Mouse (Mus musculus): ENCODE measurements around the gene Ppm1d. TPM values are rescaled to one million over a fixed set of nuclear protein-coding genes. Genes with fewer than 3 reads are reported as not detected.

Ppm1d gene
- 18.5 and 31.6 TPM in 2 replicates for total RNA-seq (2014; rRNA removed)
- 16.3 and 16.6 TPM in 2 replicates for polyA plus RNA-seq (2015; fragmentation: Nextera tagmentation; extraction: Ambion mirVana)

DNA sequence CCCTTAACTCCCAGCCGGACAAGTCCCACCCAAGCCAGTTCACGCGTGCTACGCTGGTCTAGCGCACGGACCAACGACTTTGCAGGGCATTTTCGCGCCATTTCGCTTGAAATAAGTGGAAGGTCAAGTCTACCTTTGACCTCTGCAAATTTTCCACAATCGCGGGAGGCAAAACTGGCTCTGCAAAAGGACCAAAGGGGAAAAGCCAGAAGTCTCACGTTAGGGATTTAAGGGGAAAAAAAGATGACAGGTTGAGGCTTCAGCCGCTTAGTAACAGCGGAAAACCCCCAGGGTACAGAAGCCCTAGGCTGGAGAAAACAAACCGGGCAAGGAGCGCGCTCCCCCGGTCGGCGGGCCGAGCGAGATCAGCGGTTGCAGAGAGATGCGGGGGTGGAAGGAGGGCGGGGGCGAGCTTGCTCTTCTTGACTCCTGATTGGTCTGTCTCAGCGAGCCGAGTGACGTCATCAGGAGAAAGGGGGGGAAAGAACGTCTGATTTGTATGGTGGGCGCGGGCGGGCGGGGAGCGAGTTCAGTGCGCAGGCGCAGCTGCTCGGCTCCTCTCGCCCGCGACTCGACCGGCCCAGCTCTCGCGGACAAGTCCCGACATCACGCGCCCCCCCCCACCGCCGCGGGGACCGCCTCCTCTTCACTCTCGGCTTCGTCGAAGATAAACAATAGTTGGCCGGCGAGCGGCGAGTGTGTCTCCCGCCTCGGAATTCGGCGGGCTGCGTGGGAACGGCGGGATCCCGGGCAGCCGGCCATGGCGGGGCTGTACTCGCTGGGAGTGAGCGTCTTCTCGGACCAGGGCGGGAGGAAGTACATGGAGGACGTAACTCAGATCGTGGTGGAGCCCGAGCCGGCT lies at the start of gene Ppm1d:
Gene Ppm1d, plus strand, starts transcription at position 532 of the 862 bp plus-strand sequence.
- TF ChIP-seq CTCF (IDR thresholded peaks at IDR 0.05; ENCODE audit: low read depth), result peak; percentile 25
- peak within 1 kb of the TSS; percentile 92 for H3K4me3 ChIP-seq (ENCODE audit: low read depth, low read length)
- ATAC-seq, result peak; percentile 92
- H3K27me3 ChIP-seq (ENCODE audit: insufficient read depth, low read length), result no peaks in the 10 kb centered on the region
- H3K4me1 ChIP-seq (ENCODE audit: insufficient read depth), result peaks cover 17% of the 10 kb centered on the region; the same call in 1 of the 2 replicates
- DNase-seq, result peak; percentile 99
- H3K9me3 ChIP-seq (ENCODE audit: low read length), result no peaks in the 10 kb centered on the region
- H3K36me3 ChIP-seq (ENCODE audit: insufficient read depth), result no peaks in the 10 kb centered on the region
- peak within 1 kb of the TSS; percentile 95 for H3K4me2 ChIP-seq (ENCODE audit: low read depth)
- WGBS, result 2% methylated on average over 65 of the region's 78 CpGs
- peak within 1 kb of the TSS; percentile 88 for H3K9ac ChIP-seq
- peak within 1 kb of the TSS; percentile 88 for H3K27ac ChIP-seq (ENCODE audit: low read depth, low read length)

DNA sequence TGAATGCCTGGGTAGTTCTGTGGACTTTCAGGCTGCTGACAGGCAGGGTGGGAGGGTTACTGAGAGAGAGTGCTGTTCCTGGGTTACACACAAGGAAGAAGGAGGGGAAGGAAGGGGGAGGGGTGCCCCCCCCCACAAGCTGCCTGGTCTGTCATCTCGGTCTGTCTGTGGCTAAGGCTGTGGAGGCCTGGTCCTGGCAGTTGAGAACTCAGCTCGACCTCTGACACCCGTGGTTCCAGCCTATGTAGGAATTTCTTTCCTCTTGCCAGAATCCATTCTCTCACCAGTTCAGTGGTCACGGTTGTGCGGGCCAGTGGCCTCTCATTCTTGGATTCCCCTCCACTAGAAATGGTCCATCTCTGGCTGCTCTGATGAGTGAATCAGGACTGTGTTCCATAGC lies 46.4 kb upstream of the Ppm1d start:
- DNase-seq, result no peak
- H3K27me3 ChIP-seq (ENCODE audit: insufficient read depth, low read length), result no peaks in the 10 kb centered on the region
- no peaks in the 10 kb centered on the region for H3K9me3 ChIP-seq (ENCODE audit: low read length)
- H3K4me3 ChIP-seq (ENCODE audit: low read depth, low read length), result no peak overlapping the region
- H3K27ac ChIP-seq (ENCODE audit: low read depth, low read length), result no peak overlapping the region
- WGBS, result 73% methylated on average over 5 of the region's 5 CpGs
- H3K4me1 ChIP-seq (ENCODE audit: insufficient read depth), result no peaks in the 10 kb centered on the region
- TF ChIP-seq CTCF (IDR thresholded peaks at IDR 0.05; ENCODE audit: low read depth), result no peak
- no peak overlapping the region for H3K4me2 ChIP-seq (ENCODE audit: low read depth)
- H3K36me3 ChIP-seq (ENCODE audit: insufficient read depth), result no peaks in the 10 kb centered on the region
- no peak for ATAC-seq
- no peak overlapping the region for H3K9ac ChIP-seq

DNA sequence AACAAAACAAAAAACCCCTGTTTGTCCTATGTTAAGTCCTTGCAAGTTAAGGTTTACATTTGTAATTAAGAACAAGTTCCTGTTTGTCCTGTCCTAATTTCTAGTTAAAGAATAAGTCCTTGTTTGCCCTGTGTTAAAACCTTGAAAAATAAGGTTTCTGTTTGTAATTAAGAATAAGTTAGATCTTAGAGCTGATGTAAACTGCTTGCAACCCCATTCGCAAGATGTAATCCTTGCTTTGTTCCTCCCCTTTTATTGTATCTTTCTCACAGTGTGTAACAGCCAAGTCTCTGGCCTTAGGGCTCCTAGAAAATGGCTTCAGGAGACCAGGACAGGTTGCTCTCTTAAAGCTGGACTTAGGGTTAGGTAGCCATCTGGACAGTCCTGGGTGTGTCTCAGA lies 43.7 kb upstream of the Ppm1d start:
- Histone ChIP-seq H3K4me2 (ENCODE audit: low read depth) (no peak overlapping the region), H3K4me3 (ENCODE audit: low read depth, low read length) (no peak overlapping the region), H3K4me1 (ENCODE audit: insufficient read depth) (no peaks in the 10 kb centered on the region), H3K9ac (no peak overlapping the region), H3K27ac (ENCODE audit: low read depth, low read length) (no peak overlapping the region), H3K27me3 (ENCODE audit: insufficient read depth, low read length) (no peaks in the 10 kb centered on the region), H3K9me3 (ENCODE audit: low read length) (no peaks in the 10 kb centered on the region), H3K36me3 (ENCODE audit: insufficient read depth) (no peaks in the 10 kb centered on the region)
- TF ChIP-seq CTCF (IDR thresholded peaks at IDR 0.05; ENCODE audit: low read depth), result no peak
- 52% methylated on average over 1 of the region's 1 CpGs for WGBS
- ATAC-seq (no peak), DNase-seq (no peak)

DNA sequence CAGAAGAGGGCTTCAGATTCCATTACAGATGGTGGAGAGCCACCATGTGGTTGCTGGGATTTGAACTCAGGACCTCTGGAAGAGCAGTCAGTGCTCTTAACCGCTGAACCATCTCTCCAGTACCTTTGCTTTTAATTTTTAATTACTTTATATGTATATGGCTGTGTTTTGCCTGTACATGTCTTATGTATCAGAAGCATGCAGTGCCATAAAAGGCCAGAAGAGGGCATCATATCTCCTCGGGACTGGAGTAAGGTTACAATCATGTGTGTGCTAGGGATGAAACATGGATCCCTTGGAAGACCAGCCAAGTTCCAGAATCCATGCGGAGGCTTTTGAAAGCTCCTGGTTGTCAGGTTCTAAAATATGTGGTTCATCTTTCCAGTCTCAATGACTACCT lies 40.4 kb upstream of the Ppm1d start:
- no peaks in the 10 kb centered on the region for H3K9me3 ChIP-seq (ENCODE audit: low read length)
- no peaks in the 10 kb centered on the region for H3K4me1 ChIP-seq (ENCODE audit: insufficient read depth)
- H3K27ac ChIP-seq (ENCODE audit: low read depth, low read length), result no peak overlapping the region
- TF ChIP-seq CTCF (IDR thresholded peaks at IDR 0.05; ENCODE audit: low read depth), result peak; percentile 50
- H3K9ac ChIP-seq, result no peak overlapping the region
- no peak overlapping the region for H3K4me2 ChIP-seq (ENCODE audit: low read depth)
- ATAC-seq (no peak), DNase-seq (peak; percentile 14)
- 59% methylated on average over 3 of the region's 3 CpGs for WGBS
- H3K4me3 ChIP-seq (ENCODE audit: low read depth, low read length), result no peak overlapping the region
- no peaks in the 10 kb centered on the region for H3K36me3 ChIP-seq (ENCODE audit: insufficient read depth)
- H3K27me3 ChIP-seq (ENCODE audit: insufficient read depth, low read length), result no peaks in the 10 kb centered on the region

DNA sequence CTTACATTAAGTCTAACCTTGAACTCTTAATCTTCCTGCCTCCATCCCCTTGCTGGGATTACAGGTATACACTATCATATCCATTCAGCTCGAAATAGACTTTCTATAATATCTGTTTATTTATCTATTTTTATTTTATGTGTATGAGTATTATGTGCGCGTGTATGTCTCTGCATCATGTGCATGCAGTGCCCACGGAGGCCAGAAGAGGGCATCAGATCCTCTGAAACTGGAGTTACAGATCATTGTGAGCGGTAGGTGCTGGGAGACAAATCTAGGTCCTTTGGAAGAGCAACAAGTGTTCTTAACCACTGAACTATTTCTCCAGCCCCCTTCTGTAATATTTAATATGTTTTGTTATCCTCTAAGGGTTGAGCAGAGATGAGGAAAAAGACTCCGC lies 37.7 kb upstream of the Ppm1d start:
- TF ChIP-seq CTCF (IDR thresholded peaks at IDR 0.05; ENCODE audit: low read depth), result peak; percentile 38; the same call in 1 of the 2 replicates
- Histone ChIP-seq H3K4me1 (ENCODE audit: insufficient read depth) (no peaks in the 10 kb centered on the region), H3K9me3 (ENCODE audit: low read length) (no peaks in the 10 kb centered on the region), H3K4me2 (ENCODE audit: low read depth) (no peak overlapping the region), H3K36me3 (ENCODE audit: insufficient read depth) (no peaks in the 10 kb centered on the region), H3K4me3 (ENCODE audit: low read depth, low read length) (no peak overlapping the region), H3K27me3 (ENCODE audit: insufficient read depth, low read length) (no peaks in the 10 kb centered on the region), H3K27ac (ENCODE audit: low read depth, low read length) (no peak overlapping the region), H3K9ac (no peak overlapping the region)
- no peak for DNase-seq
- ATAC-seq, result no peak
- WGBS, result 71% methylated on average over 6 of the region's 6 CpGs

DNA sequence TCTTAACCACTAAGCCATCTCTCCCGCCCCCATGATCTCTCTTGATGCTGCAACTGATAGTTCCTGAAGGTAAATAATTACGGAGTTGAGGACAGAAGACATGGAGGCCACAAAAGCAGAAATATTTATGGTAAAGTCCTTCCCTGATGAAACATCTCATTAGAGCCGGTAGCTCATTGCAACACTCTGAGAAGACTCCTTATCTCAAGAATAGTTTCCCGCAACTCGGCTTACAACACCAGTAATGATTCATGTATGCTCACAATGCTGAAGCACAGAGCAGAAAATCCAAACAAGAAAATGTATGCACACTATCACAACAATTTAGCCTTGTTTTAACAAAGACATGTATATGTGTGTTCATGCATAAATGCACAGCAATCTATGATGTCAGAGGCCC lies 35.9 kb upstream of the Ppm1d start:
- Histone ChIP-seq H3K27ac (ENCODE audit: low read depth, low read length) (no peak overlapping the region), H3K4me2 (ENCODE audit: low read depth) (no peak overlapping the region), H3K4me1 (ENCODE audit: insufficient read depth) (no peaks in the 10 kb centered on the region), H3K36me3 (ENCODE audit: insufficient read depth) (no peaks in the 10 kb centered on the region), H3K9me3 (ENCODE audit: low read length) (no peaks in the 10 kb centered on the region), H3K9ac (no peak overlapping the region), H3K27me3 (ENCODE audit: insufficient read depth, low read length) (no peaks in the 10 kb centered on the region), H3K4me3 (ENCODE audit: low read depth, low read length) (no peak overlapping the region)
- no peak for TF ChIP-seq CTCF (IDR thresholded peaks at IDR 0.05; ENCODE audit: low read depth)
- WGBS, result 82% methylated on average over 5 of the region's 5 CpGs
- DNase-seq (no peak), ATAC-seq (no peak)

DNA sequence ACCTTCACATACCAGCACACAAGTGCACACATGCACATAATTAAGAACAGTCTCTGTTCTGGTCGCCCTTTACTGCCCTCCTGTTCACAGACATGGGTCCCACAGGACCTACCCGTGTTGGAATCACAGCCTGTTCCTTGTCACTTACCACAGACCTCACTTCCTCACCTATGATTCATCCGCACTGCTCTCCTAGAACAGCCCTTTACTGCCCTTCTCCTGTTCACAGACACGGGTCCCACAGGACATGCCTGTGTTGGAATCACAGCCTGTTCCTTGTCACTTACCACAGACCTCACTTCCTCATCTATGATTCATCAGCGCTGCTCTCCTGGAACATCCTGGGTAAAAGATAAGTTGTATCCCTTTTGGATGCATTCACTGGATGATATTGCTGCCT lies 33.4 kb upstream of the Ppm1d start:
- Histone ChIP-seq H3K4me2 (ENCODE audit: low read depth) (no peak overlapping the region), H3K36me3 (ENCODE audit: insufficient read depth) (no peaks in the 10 kb centered on the region), H3K9me3 (ENCODE audit: low read length) (no peaks in the 10 kb centered on the region), H3K4me3 (ENCODE audit: low read depth, low read length) (no peak overlapping the region), H3K4me1 (ENCODE audit: insufficient read depth) (no peaks in the 10 kb centered on the region), H3K9ac (no peak overlapping the region), H3K27ac (ENCODE audit: low read depth, low read length) (no peak overlapping the region), H3K27me3 (ENCODE audit: insufficient read depth, low read length) (no peaks in the 10 kb centered on the region)
- WGBS, result 76% methylated on average over 5 of the region's 5 CpGs
- no peak for ATAC-seq
- DNase-seq, result no peak
- no peak for TF ChIP-seq CTCF (IDR thresholded peaks at IDR 0.05; ENCODE audit: low read depth)
